Mouse (Mus musculus): ENCODE data around the gene Uncx.

The Uncx gene

DNA sequence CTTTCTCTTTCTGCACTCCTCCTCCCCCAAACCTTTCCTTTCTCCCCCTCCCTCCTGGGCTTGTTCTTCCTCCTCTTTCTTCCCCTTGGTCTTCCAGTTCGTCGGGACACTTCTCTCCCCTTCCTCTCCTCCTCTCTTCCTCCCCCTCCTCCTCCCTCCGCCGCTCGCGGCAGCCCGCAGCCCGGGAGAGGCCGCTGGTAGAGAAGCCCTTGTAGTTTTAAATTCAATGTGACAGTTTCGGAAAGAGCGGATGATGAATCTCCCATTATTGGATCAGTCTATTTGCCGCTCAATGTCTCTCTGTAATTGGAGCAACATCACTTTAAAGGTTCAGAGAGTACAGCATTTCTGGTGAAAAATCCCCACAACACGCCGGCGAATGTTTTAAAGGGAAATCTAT, at the start of gene Uncx:
Gene Uncx, plus strand, starts transcription at position 281 of the 400 bp plus-strand sequence.
- no peak for DNase-seq (ENCODE audit: low spot score in 2 of 2)

DNA sequence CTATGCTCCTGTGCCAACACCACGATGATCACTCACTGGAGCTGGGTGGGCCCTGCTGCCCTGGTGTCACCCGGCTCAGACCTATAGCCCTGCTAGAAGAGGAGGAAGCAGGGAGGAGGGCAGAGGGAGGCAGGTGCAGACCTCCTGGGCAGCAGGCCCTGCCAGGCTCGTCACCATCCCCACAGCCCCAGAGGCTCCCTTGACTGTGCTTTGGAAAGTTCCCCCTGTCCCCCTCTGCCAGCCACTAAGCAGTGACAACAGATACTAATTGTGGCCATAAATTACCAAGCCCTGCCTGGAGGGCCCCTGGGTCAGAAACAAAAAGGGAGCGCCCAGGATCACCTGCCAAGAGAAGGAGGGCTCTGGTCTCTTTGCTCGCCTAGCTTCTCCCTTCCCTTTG, 49.6 kb upstream of the Uncx start:
- no peak for DNase-seq (ENCODE audit: low spot score in 2 of 2)

DNA sequence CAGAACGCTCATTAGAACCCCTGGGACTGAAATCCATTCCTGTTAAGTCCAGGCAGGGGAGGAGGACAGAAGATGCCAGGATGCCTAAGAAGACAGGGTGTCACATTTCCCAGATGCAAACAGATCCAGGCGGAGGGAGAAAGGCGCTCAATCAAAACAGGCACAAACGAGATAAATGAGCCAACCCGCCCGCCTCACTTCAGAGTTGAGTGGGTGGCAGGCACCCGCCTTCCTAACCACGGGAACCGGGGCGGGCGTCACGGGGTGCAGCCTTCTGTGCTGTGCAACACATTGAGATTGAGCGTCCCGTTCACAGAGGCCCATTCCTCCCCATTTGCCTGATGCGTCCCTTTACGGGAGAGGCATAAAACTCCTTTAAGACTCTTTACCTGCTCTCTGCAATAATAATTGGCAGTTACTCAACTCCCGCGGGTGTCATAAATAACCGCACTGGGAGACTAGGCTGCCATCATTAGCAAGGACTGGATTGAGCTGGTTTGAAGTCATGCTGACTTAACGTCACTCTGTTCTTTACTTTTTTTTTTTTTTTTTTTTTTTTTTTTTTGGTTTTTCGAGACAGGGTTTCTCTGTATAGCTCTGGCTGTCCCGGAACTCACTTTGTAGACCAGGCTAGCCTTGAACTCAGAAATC, 48.1 kb upstream of the Uncx start:
- DNase-seq (ENCODE audit: low spot score in 2 of 2): no peak

DNA sequence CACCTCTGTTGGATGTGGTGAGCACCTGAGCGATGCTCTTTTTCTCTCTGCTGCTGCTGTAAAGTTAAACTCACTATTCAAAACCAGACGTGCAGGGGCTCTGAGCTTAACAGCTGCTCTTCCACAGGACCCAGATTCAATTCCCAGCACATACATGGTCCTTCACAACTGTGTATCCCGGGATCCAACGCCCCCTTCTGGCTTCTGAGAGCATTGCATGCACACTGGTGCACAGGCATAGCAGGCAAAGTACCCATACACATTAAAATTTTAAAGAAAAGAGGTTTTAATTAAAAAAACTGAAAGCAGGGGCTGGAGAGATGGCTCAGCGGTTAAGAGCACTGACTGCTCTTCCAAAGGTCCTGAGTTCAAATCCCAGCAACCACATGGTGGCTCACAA, 46.4 kb upstream of the Uncx start:
- DNase-seq (ENCODE audit: low spot score in 2 of 2): no peak

DNA sequence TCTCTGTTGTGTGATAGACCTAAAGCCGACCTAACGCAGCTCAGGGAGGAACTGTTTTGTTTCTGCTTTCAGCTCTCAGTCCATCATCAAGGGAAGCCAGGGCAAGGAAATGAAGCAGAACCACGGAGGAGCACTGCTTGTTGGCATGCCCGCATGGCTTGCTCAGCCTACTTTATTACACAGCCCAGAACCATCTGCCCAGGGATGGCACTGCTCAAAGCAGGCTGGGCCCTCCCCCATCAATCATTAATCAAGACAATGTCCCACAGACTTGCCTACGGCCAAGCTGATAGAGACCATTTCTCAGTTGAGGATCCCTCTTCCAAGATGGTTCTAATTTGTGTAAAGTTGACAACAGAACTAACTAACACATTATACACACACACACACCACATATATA, 44.5 kb upstream of the Uncx start:
- DNase-seq (ENCODE audit: low spot score in 2 of 2): no peak

DNA sequence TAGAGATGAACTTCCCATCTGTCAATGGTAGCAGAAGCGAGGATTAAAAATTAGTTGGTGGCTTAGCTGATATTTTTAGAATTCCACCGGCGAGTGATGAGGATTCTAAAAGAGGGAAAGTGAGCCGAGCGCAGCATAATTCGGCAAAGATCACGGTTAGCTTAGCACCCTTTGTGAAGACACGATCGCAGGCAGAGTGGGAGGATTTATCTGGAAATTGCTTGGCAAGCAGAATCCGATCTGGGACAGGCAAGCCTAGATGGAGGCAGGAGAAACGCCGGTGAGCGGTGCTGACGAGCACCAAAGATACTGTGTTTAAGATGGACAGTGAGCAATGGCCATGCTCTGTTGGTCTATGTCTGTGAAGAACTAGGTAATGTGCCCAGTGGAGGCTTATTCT, 41.0 kb upstream of the Uncx start:
- DNase-seq (ENCODE audit: low spot score in 2 of 2): no peak

DNA sequence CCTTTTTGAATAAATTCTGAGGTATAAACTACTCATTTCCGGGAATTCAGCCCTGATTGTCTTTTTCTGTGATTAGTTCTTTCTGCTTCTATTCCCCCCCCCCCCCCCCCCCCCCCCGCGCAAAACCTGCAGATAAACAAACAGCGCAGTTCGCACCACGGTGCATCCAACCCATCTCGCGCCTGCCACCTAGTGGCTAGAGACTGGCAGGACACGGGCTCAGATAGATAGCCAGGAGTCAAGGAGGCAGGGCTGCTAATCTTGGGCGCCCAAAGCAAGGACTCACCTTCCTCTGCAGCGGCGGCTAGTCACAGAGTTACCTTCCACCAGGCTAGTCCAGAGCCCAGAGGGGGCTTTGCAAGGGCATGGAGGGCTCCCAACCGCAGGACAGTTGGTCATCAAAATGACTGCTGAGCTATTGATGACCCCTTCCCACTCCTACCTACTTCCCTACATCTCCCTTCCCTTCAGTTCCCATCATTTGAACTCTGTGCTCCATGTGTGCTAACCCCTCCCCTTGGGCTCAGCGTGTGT, 38.2 kb upstream of the Uncx start:
- peak; percentile 63 to 78 for DNase-seq (ENCODE audit: low spot score in 2 of 2)

DNA sequence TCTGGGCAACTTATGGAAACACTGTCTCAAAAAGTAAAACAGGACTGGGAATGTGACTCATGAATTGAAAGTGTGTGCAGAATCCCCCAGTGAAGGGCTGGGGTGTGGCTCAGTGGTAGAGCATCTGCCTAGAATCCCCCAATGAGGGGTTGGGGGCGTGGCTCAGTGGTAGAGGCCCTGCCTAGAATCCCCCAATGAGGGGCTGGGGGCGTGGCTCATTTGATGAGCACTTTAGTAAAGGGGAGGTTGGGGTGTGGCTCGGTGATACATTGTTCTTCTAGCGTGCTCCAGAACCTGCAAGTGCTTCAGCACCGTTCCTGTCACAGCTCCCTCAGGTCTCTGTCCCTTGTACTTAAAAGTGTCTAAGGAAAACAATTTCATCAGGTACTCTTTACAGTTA, 37.1 kb upstream of the Uncx start:
- no peak for DNase-seq (ENCODE audit: low spot score in 2 of 2)

DNA sequence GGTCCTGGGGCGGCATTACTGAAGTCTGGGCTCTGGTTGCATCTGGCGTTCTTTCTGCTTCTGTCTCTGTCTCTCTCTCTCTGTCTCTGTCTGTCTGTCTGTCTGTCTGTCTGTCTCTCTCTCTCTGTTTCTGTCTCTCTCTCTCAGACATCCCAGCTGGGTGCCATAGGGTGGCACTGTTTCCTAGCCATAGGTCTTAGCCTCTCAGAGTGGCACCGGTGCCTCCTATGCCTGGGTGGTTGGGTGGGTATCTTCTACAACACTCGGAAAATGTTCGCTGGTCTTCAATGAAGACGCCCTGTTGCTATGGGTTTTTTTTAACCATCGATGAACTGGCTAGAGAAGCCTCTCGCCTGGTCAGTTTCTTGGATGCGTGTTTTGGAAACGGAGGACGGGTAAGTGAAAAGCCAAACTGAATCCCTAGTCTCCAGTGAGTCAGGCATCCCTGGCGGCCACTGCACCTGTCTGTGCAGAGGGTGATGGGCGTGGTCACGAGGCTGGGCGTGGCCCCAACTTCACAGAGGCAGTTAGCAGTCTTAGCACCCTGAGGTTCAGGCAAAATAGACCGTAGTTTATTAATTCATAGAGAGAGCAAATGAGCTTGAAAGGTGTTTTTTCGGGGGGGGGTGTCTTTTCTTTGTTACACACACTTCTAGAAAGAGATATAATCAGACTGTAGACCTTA, 32.5 kb upstream of the Uncx start:
- DNase-seq (ENCODE audit: low spot score in 2 of 2): no peak

DNA sequence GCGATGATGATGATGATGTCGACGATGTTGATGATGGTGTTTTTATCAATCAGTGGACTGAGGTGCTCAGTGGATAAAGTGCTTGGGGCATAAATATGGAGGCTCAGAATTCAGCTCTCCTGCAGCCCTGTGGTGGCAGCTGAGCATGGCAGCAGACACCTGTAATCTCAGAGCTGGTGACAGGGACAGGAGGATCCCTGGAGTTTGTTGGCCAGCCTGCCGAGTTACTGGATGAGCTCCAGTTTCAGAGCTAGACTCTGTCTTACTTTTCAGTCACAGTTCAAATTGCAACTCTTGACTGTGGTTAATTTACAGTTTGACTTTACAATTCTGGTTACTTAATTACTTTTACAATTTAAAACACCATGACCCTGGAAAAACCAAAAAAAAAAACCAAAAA, 31.1 kb upstream of the Uncx start:
- no peak for DNase-seq (ENCODE audit: low spot score in 2 of 2)

DNA sequence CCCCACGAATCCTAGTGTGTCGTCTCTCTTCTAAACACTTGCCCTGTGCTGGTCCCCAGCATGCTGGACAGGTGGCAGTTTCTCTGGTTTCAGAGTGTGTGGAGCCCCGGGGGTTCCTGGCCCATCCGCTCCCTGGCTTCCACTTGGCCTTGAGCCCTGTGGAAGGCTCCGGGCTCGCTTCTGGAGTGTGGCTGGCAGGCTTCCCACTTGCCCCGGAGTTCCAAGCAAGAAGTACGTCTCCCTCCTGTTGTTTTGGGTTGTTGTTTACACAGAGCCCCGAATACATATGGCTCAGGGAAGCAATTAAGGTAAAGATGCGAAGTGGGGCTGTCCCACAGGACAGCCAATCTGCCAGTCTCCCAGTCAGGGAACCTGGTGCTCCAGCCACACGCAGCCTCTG, 27.0 kb upstream of the Uncx start:
- DNase-seq (ENCODE audit: low spot score in 2 of 2): no peak

DNA sequence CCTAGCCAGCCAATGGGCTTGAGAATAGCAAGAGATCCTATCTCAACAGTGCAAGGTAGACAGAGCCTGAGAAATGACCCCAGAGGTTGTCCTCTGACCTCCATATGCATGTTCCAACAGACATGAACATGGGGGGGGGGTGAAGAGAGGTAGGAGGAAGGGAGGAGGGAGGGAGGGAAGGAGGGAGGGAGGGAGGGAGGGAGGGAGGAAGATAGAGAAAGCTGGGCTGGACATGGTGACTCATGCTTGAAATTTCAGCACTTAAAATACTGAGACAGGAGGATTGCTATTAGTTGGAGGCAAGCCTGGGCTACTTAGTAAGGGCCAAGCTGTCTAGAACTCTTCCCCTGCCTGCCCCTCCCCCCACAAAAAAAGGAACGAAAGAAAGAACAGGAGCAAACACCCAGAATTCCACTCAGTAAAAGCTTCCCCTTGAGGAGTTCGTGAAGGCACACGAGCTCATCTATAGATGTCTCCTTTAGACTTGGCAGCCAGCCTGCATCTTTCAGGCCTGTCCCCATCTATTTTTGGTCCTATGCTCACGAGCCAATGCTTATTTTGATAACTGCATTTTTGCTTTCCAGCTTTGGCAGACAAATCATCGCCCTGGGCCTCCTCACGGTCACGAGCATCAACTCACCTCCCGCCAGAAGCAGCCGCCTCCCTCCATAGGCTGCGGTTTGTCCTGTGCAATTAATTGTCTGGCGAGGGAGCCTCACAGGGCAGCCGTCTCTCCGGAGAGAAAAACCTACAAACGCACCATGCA, 23.0 kb upstream of the Uncx start:
- DNase-seq (ENCODE audit: low spot score in 2 of 2): no peak

DNA sequence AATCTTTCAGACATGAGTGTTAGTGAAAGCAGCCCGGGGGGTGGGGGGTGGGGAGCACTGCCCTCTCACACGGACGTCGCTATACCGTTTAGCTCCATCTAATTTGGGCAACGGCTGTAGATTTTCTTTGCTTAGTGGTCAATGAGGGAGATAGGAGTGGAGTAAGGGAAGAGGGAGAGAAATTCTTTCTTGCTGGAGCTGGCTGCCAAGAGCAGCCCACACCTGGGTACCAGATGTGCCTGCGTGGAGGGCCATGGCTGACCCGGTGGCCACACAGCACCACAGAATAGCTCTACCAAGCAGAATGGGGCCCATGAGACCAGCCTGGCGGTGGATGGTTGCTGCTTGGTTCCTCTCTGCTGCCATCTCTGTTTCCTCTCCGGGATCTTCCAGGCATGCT, 21.3 kb upstream of the Uncx start:
- DNase-seq (ENCODE audit: low spot score in 2 of 2): no peak

DNA sequence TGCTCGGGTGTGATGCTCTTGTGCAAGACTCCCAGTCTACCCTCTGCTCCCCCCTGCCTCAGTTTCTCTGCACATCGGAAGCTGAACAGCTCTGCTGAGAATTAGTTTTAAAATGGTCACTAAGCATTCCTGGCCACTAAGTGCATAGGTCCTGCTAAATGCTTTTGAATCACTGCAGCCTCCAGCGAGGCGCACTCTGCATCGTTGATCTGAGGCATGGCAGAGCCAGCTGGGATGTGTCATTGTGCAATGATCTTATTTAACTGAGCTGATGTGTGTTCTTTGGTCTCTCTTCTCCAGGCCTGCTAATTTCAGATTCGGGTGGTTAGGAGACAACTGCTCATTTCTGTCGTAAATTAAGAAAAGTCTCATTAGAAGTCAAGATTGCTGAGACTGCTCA, 14.4 kb upstream of the Uncx start:
- no peak for DNase-seq (ENCODE audit: low spot score in 2 of 2)

DNA sequence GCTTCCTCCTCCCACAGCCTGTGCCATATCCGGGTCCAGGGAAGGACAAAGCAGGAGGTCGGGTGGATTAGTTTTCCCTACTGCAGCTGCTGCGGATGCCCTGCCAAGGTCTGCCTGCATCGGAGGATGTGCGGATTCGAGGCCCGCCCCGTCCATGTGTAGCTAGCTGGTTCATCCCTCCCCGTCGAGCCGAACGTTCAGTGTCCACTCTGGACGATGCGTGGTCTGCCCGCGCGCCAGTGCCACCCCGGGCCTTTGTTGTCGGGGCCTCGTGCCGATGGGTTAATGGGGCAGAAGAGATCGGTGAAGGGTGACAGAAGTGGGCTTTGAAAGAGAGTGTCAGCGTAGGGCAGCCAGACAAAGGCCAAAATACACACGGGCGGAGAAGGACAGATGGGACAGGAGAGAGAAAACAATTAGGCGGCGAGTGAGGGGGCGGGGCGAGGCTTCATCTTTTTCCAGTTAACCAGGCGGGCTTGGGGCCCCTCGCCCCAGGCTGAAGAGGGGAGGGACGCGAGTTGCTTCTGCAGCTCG, 7.8 kb upstream of the Uncx start:
- no peak for DNase-seq (ENCODE audit: low spot score in 2 of 2)

DNA sequence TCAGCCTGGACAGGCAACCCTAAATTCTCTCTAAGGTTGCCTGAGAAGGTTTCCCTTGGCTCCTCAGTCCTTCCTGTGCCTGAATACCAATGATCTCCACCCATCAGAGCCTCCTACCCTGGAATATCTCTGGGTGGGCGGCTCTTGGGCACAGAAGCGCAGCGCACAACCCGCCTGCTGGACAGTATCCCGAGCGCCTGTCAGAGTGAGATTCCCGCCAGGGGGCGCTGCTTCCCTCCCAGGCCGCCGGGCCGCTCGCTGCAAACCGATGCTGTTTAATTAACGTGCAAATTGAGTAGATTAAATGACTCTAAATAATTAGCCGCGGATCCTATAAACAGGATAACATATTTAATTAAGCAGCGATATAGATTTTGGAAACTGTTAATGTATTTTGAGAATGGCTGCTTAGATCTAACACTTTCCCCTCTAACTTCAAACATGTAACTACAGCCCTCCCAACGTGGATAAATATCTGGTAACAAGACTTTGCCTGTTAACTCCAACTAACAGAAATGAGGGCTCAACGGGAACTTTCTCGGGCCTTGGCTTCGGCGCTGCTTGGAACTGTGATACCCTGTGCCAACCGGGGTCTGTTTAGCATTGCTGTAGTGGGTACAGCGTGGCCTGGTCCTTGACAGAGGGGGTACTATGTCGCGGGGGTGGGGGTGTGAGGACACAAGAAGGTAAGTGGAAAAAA, 6.9 kb upstream of the Uncx start:
- DNase-seq (ENCODE audit: low spot score in 2 of 2): peak; percentile 19 to 44

DNA sequence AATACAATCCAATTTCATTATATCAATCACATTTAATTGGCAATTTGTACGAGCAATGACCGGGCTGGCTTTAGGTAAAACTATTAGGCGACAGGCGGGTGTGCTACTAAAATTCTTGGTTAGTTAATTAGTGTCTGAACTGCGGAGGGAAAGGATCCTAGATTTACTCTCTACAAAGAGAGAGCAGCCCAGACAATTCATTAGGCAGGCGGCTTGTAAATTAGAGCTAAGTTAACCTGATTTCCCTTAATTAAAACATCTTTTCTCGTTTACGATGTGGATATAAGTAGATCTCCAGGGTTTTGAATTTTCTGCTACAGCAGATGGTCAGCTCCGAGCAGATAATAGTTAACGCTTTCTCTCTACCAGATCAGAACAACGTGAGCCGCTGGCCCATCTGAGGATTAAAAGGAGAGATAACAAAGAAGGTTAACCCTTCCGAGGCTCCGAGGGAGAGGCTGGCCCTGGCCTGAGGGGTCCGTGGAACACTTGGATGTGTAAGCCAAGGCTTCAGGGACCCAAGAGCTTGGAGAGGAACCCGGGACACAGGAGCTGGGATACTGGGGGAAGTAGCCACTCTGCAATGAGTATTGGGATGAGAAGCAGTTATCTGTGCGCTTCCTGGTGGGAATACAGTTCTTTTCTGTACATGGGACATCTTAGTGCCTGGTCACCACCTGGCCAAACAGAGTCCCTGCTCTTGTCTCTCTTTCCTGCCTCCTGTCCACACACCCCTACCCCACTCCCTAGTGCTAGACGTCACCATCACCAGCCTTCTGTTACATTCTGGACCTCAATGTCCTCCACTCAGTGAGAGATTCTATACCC, 6.2 kb upstream of the Uncx start:
- DNase-seq (ENCODE audit: low spot score in 2 of 2): no peak

DNA sequence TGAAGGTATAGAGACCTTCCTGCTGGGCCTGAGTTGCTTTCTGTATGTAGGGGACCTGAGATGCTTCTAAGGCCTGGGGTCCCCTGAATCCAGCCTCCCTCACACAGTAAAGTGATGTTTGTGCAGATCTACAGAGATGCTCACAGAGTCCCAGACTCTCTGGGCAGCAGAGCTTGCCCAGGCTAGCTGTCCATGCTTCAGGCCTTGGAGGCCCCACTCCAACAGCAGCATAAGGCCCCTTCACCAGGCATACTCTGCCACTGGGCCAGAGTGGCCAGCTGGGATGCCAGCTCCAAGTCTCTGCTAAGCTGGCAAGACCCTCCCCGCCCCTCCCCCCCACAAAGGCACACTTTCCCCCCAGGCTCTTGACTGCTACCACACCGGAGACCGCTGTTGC, 5.6 kb upstream of the Uncx start:
- no peak for DNase-seq (ENCODE audit: low spot score in 2 of 2)

DNA sequence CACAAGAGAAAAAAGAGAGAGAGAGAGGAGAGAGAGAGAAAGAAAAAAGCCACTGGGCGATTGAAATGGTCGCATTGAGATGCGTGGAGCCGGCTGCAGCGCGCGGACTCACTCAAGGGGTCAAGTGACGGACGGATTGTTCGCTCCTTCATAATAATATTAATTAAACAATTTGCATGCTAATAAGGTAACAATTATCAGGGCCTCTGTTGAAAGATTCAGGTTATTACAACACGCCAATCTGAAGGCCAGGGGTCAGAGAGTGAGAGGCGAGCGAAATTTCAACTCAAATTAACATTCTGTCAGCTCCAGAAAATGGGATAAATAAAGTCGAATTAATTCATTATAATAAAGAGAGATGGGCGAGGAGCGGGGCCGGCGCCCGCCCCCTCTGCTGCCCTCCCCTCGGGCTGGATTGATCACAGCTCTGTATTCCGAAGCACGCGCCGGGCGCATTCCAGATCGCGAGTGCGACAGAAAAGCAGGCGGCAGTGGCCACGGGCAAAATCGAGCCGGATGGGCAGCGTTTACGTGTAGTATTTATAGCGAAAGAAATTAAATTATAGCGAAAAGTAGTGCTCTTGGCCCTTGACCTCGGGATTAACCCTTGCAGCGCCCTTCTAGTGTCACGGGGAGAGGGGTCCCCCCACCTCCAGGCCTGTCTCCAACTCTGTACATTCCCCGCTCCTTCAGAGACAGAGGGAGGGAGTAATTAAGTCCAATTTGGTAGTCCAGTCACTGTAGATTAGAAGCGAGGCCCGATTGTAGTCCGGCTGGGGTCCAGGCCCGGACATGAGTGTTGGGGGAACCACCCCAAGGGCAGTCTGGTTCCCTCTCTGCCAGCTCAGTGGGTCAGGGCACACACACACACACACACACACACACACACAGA, 1.9 kb upstream of the Uncx start:
- DNase-seq (ENCODE audit: low spot score in 2 of 2): no peak

DNA sequence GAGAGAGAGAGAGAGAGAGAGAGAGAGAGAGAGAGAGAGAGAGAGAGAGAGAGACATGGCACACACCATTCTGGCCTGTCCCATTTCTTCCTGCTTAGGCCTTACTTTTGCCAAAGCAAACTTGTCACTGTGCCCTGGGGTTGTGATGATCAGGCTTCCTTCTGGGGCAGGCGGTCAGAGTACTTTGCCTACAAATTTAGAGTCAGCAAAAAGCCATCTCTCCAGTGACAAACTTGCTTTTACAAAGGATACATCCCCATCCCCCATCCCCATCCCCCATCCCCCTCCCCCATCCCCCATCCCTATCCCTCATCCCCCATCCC, 1.3 kb upstream of the Uncx start:
- DNase-seq (ENCODE audit: low spot score in 2 of 2): no peak

Measured in natural killer cell, adult 2 months (primary cell).